Mouse (Mus musculus) cerebellum, adult 2 months (tissue): ENCODE measurements at regions not wholly inside any gene's neighbourhood (a gene's known extent, or its start where the extent isn't known, plus 50 kb on each side); places are given as distances from the start of the nearest gene placed in this dataset.

Experiments
- CTCF ChIP-seq: fragments of 200-500 bp; IDR thresholded peaks from 2 replicates; pipeline ENCODE4 v1.5.1; 2011; ENCODE audit warnings: low read depth, mild to moderate bottlenecking, control low read depth, low read length, moderate library complexity, borderline replicate concordance; ENCODE audit not compliant: insufficient read depth
- POLR2A ChIP-seq: fragments of 200-500 bp; IDR thresholded peaks from 2 replicates; pipeline ENCODE4 v1.6.1; 2011; ENCODE audit warnings: low read length, control low read depth, borderline replicate concordance; ENCODE audit not compliant: insufficient read depth

GRCm38 (mm10) chr6:4167112-4167511, 80.3 kb upstream of the Bet1 start:
- TF ChIP-seq CTCF (no peak), POLR2A (no peak)
